Mouse (Mus musculus) midbrain, postnatal 0 days (tissue): Measurements from ENCODE around the gene Slc44a1. TPM values are rescaled to one million over a fixed set of nuclear protein-coding genes. Genes with fewer than 3 reads are reported as not detected.

Source experiments
- ATAC-seq: fragments of 200-750 bp; cut with Nextera tagmentation; 2 replicates; pipeline ENCODE4 v1.8.0; 2017; ENCODE audit warnings: moderate number of reproducible peaks, mild to moderate bottlenecking, moderate TSS enrichment, moderate library complexity; ENCODE audit not compliant: low FRiP score
- DNase-seq: peaks from one replicate; pipeline ENCODE4 v3.0.0-alpha.2; 2015; ENCODE audit warnings: low spot score
- H3K27ac ChIP-seq: fragments of 300-500 bp; sonication (generic); 2 replicates; pipeline ENCODE4 v1.5.1; 2014; ENCODE audit warnings: low read depth, mild to moderate bottlenecking, low read length, mixed read lengths
- H3K27me3 ChIP-seq: fragments of 300-500 bp; sonication (generic); 2 replicates; pipeline ENCODE4 v1.6.1; 2014; ENCODE audit warnings: low read length, control low read depth, mixed read lengths; ENCODE audit not compliant: insufficient read depth
- H3K36me3 ChIP-seq: fragments of 300-500 bp; sonication (generic); 2 replicates; pipeline ENCODE4 v1.6.1; 2014; ENCODE audit warnings: low read length, control low read depth, mixed read lengths; ENCODE audit not compliant: insufficient read depth
- H3K4me1 ChIP-seq: fragments of 300-500 bp; sonication (generic); 2 replicates; pipeline ENCODE4 v1.6.1; 2014; ENCODE audit warnings: mild to moderate bottlenecking, control low read depth, antibody characterized with exemption, low read length, mixed read lengths; ENCODE audit not compliant: insufficient read depth
- H3K4me2 ChIP-seq: fragments of 300-500 bp; sonication (generic); 2 replicates; pipeline ENCODE4 v1.6.1; 2014; ENCODE audit warnings: low read depth, mild to moderate bottlenecking, low read length, mixed read lengths; ENCODE audit not compliant: poor library complexity, severe bottlenecking
- H3K4me3 ChIP-seq: fragments of 300-500 bp; sonication (generic); 2 replicates; pipeline ENCODE4 v1.5.1; 2014; ENCODE audit warnings: low read depth, mild to moderate bottlenecking, low read length, moderate library complexity
- H3K9ac ChIP-seq: fragments of 300-500 bp; sonication (generic); replicated peaks from 2 replicates; pipeline ENCODE4 v1.6.1; 2014; ENCODE audit warnings: mild to moderate bottlenecking, low read length, moderate library complexity, mixed read lengths; ENCODE audit not compliant: poor library complexity, severe bottlenecking
- H3K9me3 ChIP-seq: fragments of 300-500 bp; sonication (generic); 2 replicates; pipeline ENCODE4 v1.6.1; 2016; ENCODE audit warnings: low read length, control low read depth
- CTCF ChIP-seq: IDR thresholded peaks from 2 replicates; pipeline ENCODE4 v1.5.1; 2016; ENCODE audit warnings: antibody characterized with exemption, mild to moderate bottlenecking
- WGBS: fragments of 180-500 bp; shearing (Covaris S2); extraction: QIAGEN DNeasy Blood & Tissue Kit; methylation state at CpG from one replicate; pipeline ENCODE4 v1.1.7; 2014; 5-methylcytosine and 5-hydroxymethylcytosine counted together
- polyA plus RNA-seq: library from polyadenylated mRNA; unstranded; fragments of >200 nt; fragmentation: Nextera tagmentation; extraction: Ambion mirVana; gene quantifications from 2 replicates; pipeline ENCODE4 v1.2.1, GENCODE M21; 2015
- total RNA-seq: library from RNA; depleted of rRNA; stranded (reverse); fragments of >200 nt; gene quantifications from 2 replicates; pipeline ENCODE4 v1.2.3, GENCODE M21; 2014

The Slc44a1 gene
- total and polyA plus RNA-seq, 2 experiments from 2014 or later: 8.6 to 24.2 TPM

DNA sequence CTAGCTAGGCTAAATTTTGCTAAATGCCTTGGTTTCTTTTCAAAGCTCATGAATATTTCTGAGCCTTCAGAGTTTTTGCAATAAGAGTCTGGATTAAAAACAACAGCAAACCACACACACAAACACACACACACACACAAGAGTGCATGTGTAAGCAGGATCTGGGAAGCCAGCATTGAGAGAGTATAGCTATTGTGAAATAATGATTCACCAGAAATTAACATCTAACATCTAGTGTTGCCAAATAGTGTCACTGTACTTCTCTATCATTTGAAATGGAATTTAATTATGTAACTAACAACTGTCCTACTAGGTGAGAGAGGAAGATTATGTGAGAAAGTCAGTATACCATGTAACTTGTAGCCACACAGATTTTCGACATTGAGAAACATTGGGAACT lies 126.9 kb downstream of the Slc44a1 start:
- Histone ChIP-seq H3K27me3 (no peaks in the 10 kb centered on the region), H3K4me2 (no peak overlapping the region), H3K27ac (no peak overlapping the region), H3K9ac (no peak overlapping the region), H3K9me3 (no peaks in the 10 kb centered on the region), H3K36me3 (peaks cover 9% of the 10 kb centered on the region; the same call in 1 of the 2 replicates), H3K4me3 (no peak overlapping the region), H3K4me1 (no peaks in the 10 kb centered on the region)
- TF ChIP-seq CTCF: no peak
- DNase-seq (no peak), ATAC-seq (no peak)
- 86% methylated on average over 1 of the region's 1 CpGs for WGBS

DNA sequence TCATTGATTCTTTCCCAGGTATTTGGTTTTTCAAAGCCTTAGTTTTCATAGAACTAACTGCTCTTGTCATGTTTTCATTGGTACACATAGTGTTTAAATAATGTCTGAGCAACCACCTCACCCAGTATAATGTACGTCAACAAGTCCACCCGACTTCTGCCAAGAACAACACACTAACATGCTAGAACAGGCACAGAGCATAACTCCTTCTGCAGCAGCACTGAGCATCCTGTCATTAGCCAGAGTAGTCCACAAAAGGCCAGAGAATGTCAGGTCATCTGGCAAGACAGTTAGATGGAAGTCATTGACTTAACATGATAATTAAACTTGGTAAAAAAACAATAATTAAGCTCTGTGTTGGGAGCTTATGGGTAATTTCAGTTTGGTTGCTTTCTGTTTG lies 135.3 kb downstream of the Slc44a1 start:
- WGBS: 86% methylated on average over 2 of the region's 2 CpGs
- Histone ChIP-seq H3K36me3 (no peaks in the 10 kb centered on the region), H3K27me3 (no peaks in the 10 kb centered on the region), H3K4me2 (no peak overlapping the region), H3K9ac (no peak overlapping the region), H3K4me3 (no peak overlapping the region), H3K27ac (no peak overlapping the region), H3K4me1 (no peaks in the 10 kb centered on the region), H3K9me3 (no peaks in the 10 kb centered on the region)
- no peak for TF ChIP-seq CTCF
- DNase-seq: no peak
- ATAC-seq: no peak

- no peak for ATAC-seq
- no peak for TF ChIP-seq CTCF
- no peak overlapping the region for H3K9ac ChIP-seq
Measured at GRCm38 (mm10) chr4:53587676-53588075, 147.5 kb downstream of the Slc44a1 start.

DNA sequence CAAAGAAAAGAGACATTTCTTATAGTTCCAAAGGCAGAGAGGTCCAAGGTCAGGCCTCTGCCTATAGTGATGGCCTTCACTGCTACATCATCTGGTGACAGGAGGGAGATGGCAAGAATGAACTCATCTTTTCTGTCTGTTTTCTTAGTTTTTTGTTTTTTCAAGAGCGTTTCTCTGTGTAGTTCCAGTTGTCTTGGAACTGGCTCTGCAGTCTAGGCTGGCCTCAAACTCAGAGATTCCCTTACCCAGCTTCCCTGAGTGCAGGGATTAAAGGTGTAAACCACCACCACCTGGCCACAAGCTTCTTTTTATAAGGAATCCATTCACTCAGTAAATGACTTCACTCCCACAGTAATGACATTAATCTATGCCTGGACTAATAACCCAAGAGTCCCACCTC lies 148.7 kb downstream of the Slc44a1 start:
- DNase-seq: no peak
- ATAC-seq: no peak
- no peaks in the 10 kb centered on the region for H3K27me3 ChIP-seq
- H3K4me2 ChIP-seq: no peak overlapping the region
- no peak overlapping the region for H3K4me3 ChIP-seq
- H3K36me3 ChIP-seq: no peaks in the 10 kb centered on the region
- H3K9me3 ChIP-seq: no peaks in the 10 kb centered on the region
- 90% methylated on average over 1 of the region's 1 CpGs for WGBS
- H3K4me1 ChIP-seq: no peaks in the 10 kb centered on the region
- no peak for TF ChIP-seq CTCF
- H3K27ac ChIP-seq: no peak overlapping the region
- H3K9ac ChIP-seq: no peak overlapping the region

More at GRCm38 (mm10) chr4:53587676-53588075, 147.5 kb downstream of the Slc44a1 start:
- no peak overlapping the region for H3K4me3 ChIP-seq
- no peaks in the 10 kb centered on the region for H3K4me1 ChIP-seq
- no peak overlapping the region for H3K4me2 ChIP-seq
- no peaks in the 10 kb centered on the region for H3K27me3 ChIP-seq
- no peaks in the 10 kb centered on the region for H3K36me3 ChIP-seq
- no peaks in the 10 kb centered on the region for H3K9me3 ChIP-seq
- no peak overlapping the region for H3K27ac ChIP-seq
- no peak for DNase-seq

DNA sequence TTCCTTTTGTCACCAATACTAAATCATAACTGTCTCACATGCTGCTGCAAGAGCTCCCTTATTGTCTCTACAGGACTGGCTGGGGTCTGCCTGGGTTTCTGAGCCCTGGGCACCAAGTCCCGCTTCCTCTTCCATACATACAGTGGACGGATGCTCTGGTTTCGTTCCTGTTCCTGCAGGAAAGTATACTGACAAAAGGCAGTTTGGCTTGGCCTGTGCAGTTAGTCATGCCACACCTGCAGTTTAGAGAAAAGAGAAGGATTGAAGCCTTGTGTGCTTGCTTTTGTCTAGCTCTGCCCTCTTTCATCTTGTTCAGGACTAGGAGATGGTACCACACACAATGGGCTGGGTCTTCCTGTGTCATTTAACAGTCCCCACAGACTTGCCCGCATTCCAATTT lies 149.3 kb downstream of the Slc44a1 start:
- H3K9ac ChIP-seq: no peak overlapping the region
- DNase-seq (no peak), ATAC-seq (no peak)
- H3K4me1 ChIP-seq: no peaks in the 10 kb centered on the region
- no peak overlapping the region for H3K4me2 ChIP-seq
- H3K27ac ChIP-seq: no peak overlapping the region
- H3K4me3 ChIP-seq: no peak overlapping the region
- H3K9me3 ChIP-seq: no peaks in the 10 kb centered on the region
- WGBS: 88% methylated on average over 4 of the region's 4 CpGs
- no peaks in the 10 kb centered on the region for H3K36me3 ChIP-seq
- no peak for TF ChIP-seq CTCF
- no peaks in the 10 kb centered on the region for H3K27me3 ChIP-seq

DNA sequence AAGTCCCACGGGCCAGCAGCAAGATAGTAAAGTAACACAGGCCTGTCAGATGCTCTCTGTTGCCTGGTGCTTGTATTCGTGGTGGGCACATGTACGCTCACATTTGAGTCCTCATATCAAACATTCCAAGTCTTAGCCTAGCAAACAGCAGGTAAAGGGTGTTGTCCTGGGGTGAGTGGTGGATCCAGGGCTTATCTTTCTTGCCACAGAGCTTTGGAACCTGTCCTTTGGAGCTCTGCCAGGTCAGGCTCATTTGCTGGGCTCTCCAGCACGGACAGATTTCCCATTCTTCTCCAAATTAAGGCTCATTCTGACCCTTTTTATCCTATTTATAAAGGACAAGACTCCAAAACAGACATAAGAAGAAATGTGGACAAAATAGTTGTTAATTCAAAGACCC lies 149.9 kb downstream of the Slc44a1 start:
- Histone ChIP-seq H3K36me3 (no peaks in the 10 kb centered on the region), H3K9ac (no peak overlapping the region), H3K4me3 (no peak overlapping the region), H3K4me2 (no peak overlapping the region), H3K9me3 (no peaks in the 10 kb centered on the region), H3K4me1 (no peaks in the 10 kb centered on the region), H3K27me3 (no peaks in the 10 kb centered on the region), H3K27ac (no peak overlapping the region)
- WGBS: 58% methylated on average over 4 of the region's 4 CpGs
- TF ChIP-seq CTCF: no peak
- ATAC-seq: no peak
- no peak for DNase-seq
